Mouse (Mus musculus): Measurements from ENCODE around the gene Trabd2b.

DNA sequence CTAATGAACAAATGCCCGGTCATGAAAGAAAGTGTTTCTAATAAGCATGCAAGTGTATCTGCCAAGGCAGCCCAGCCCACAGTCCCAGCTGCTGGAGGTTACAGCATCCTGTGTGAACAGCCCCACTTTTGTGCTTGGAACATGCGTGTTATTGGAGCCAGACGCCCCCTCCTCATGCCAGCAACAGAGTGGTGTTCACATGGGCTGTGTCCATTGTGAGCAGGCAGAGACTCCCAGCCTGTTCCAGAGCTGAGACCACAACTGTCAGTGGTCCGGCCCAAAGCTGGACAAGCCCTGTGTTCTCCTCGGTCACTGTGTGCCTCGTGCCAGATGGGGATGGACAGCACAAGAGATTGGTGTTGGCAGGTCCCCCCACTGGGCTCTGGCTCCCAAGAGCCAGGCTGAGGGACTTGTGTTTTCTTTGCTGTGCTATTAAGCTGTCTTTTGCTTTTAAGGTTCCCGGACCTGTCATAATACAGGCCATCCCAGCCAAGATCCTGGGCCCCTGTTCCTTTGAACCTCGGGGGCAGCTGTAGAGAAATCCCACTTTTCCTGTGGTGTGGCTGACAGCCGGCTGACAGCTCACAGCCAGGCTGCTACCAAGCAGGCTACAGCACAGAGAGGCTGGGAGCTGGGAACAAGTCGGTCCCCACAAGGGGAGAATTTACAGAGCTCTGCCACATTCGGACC lies 70.7 kb downstream of the Trabd2b start:
- TF ChIP-seq CTCF (IDR thresholded peaks at IDR 0.05), result no peak
- no peak for TF ChIP-seq POLR2A (IDR thresholded peaks at IDR 0.05; ENCODE audit: insufficient read depth, low read depth, low read length)
- TF ChIP-seq EP300 (IDR thresholded peaks at IDR 0.05; ENCODE audit: insufficient read depth, low read depth, low read length), result no peak

Data from heart, adult 2 months (tissue).